Mouse (Mus musculus): Measurements from ENCODE around the gene 2200002D01Rik.

DNA sequence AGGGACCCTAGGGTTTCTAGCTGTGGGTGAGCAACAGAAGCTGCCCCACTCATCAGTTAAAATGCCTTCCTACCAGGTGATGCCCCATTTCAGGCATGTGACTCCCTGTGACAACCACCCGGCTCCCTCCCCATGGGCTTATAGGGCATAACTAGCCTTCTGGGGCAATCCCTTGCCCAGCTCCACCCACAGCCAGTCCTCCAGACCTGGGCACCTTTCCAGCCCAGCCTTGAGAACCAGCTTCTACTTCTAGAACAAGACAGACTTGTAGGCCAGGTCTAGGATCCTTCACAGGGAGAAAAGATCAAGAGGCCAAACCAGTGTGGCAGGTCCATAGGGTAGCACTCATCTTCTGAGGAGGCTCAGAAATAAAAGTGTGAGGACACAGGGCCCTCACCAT, 9.1 kb upstream of the 2200002D01Rik start:
- TF ChIP-seq CTCF (IDR thresholded peaks at IDR 0.05; ENCODE audit: borderline replicate concordance, extremely low read depth, insufficient read depth, insufficient read length) (no peak), POLR2A (IDR thresholded peaks at IDR 0.05; ENCODE audit: borderline replicate concordance, extremely low read depth, insufficient read depth, insufficient read length, poor library complexity, severe bottlenecking) (no peak)

Data from brain, embryonic 14.5 days (tissue).